Mouse (Mus musculus) myocyte (in vitro differentiated cells): Measurements from ENCODE around the gene Slc37a1.

ENCODE experiments used
- E2F4 ChIP-seq: IDR thresholded peaks from one replicate; pipeline ENCODE4 v1.6.1; 2011; ENCODE audit warnings: mild to moderate bottlenecking, control low read depth, moderate library complexity; ENCODE audit not compliant: insufficient read depth
- MAX ChIP-seq: IDR thresholded peaks from one replicate; pipeline ENCODE4 v1.6.1; 2011; ENCODE audit warnings: low read depth, mild to moderate bottlenecking, control low read depth
- MYOD1 ChIP-seq, 3 experiments: IDR thresholded peaks; one replicate each; pipeline ENCODE4 v1.6.1; 2011; ENCODE audit warnings: control low read depth in 2 of 3, low read depth in 2 of 3, mild to moderate bottlenecking in 2 of 3, moderate library complexity in 1 of 3; ENCODE audit not compliant: insufficient read length in 2 of 3, control insufficient read depth in 1 of 3
- MYOG ChIP-seq, 3 experiments: IDR thresholded peaks; one replicate each; pipeline ENCODE4 v1.6.1; 2011; ENCODE audit warnings: control low read depth in 2 of 3, low read depth in 2 of 3, mild to moderate bottlenecking in 2 of 3; ENCODE audit not compliant: insufficient read length in 2 of 3, control insufficient read depth in 1 of 3, insufficient read depth in 1 of 3
- POLR2A ChIP-seq: IDR thresholded peaks from one replicate; pipeline ENCODE4 v1.6.1; 2011; ENCODE audit warnings: low read depth, mild to moderate bottlenecking, control low read depth, moderate library complexity; ENCODE audit not compliant: insufficient read length
- POLR2AphosphoS2 ChIP-seq: IDR thresholded peaks from one replicate; pipeline ENCODE4 v1.6.1; 2011; ENCODE audit warnings: low read depth, control low read depth; ENCODE audit not compliant: insufficient read length
- SRF ChIP-seq: IDR thresholded peaks from one replicate; pipeline ENCODE4 v1.6.1; 2011; ENCODE audit warnings: low read depth; ENCODE audit not compliant: control insufficient read depth, insufficient read length
- TCF12 ChIP-seq: IDR thresholded peaks from one replicate; pipeline ENCODE4 v1.6.1; 2011; ENCODE audit warnings: mild to moderate bottlenecking, control low read depth; ENCODE audit not compliant: poor library complexity, insufficient read depth, severe bottlenecking
- USF1 ChIP-seq: IDR thresholded peaks from one replicate; pipeline ENCODE4 v1.6.1; 2011; ENCODE audit warnings: low read depth, mild to moderate bottlenecking, control low read depth, moderate library complexity

GRCm38 (mm10) chr17:31277931-31278330 is 8.7 kb upstream of the Slc37a1 start:
- TF ChIP-seq MYOG (IDR thresholded peaks at IDR 0.05; ENCODE audit: control insufficient read depth in 1 of 3, insufficient read depth in 1 of 3, insufficient read length in 2 of 3, low read depth in 2 of 3) (no peak), POLR2A (no peak), E2F4 (no peak), USF1 (no peak), POLR2AphosphoS2 (no peak), MYOD1 (IDR thresholded peaks at IDR 0.05; ENCODE audit: control insufficient read depth in 1 of 3, insufficient read length in 2 of 3, low read depth in 2 of 3) (no peak), TCF12 (no peak), SRF (no peak), MAX (no peak)
